Mouse (Mus musculus) lung, adult 2 months (tissue): ENCODE data around the gene Olfr589.

Experiments used
- CTCF ChIP-seq: fragments of 200-500 bp; IDR thresholded peaks from 2 replicates; pipeline ENCODE4 v1.5.1; 2011; ENCODE audit warnings: mild to moderate bottlenecking, low read length, control low read depth; ENCODE audit not compliant: insufficient read depth
- POLR2A ChIP-seq: fragments of 200-500 bp; IDR thresholded peaks from 2 replicates; pipeline ENCODE4 v1.6.1; 2011; ENCODE audit warnings: low read depth, mild to moderate bottlenecking, control low read depth, low read length, borderline replicate concordance; ENCODE audit errors: extremely low read depth

DNA sequence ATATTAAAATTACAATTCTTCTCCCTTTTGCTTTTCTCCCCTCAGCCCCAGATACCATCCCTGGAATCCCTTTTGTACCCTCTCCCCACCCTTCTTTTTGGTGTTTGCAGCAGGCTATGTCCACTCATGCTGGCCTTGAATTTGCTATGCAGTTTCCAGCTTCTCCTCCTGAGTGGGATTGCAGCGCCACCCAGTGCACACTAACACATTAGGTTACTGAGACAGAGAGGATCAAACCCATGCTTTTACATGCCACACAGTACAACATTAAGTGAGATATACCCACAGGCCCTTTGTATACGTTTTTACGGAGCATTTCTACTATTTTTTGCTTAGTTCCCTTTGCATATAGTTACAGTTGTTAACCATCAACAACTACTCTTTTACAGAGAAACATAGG lies 36.8 kb downstream of the Olfr589 start:
- TF ChIP-seq CTCF (no peak), POLR2A (no peak)
